Mouse (Mus musculus): Measurements from ENCODE around the gene Pfdn2.

Pfdn2 gene

GRCm38 (mm10) chr1:171358421-171358820, 13.0 kb downstream of the Pfdn2 start:
- DNase-seq, result peak; percentile 57

- no peak for DNase-seq
Measured at GRCm38 (mm10) chr1:171360253-171360652, 14.8 kb downstream of the Pfdn2 start.

- DNase-seq, result peak; percentile 97
Measured at GRCm38 (mm10) chr1:171360656-171361055, 15.2 kb downstream of the Pfdn2 start, which contains the start of gene Klhdc9. Gene Klhdc9 (minus strand): TSS chr1:171360798.

- peak; percentile 87 for DNase-seq
Measured at GRCm38 (mm10) chr1:171361106-171362103, 15.9 kb downstream of the Pfdn2 start.

- DNase-seq, result no peak
Measured at GRCm38 (mm10) chr1:171365934-171366333, 20.5 kb downstream of the Pfdn2 start.

- no peak for DNase-seq
Measured at GRCm38 (mm10) chr1:171369845-171370556, 24.5 kb downstream of the Pfdn2 start, which contains the start of gene Nectin4. Gene Nectin4 (plus strand): TSS chr1:171370099.

GRCm38 (mm10) chr1:171372880-171373279, 27.4 kb downstream of the Pfdn2 start:
- no peak for DNase-seq

GRCm38 (mm10) chr1:171373946-171374345, 28.5 kb downstream of the Pfdn2 start:
- no peak for DNase-seq

GRCm38 (mm10) chr1:171375646-171376097, 30.2 kb downstream of the Pfdn2 start:
- DNase-seq, result no peak

GRCm38 (mm10) chr1:171378298-171378697, 32.8 kb downstream of the Pfdn2 start:
- no peak for DNase-seq

- DNase-seq, result peak; percentile 86
Measured at GRCm38 (mm10) chr1:171379935-171380599, 34.6 kb downstream of the Pfdn2 start.

- no peak for DNase-seq
Measured at GRCm38 (mm10) chr1:171382096-171382620, 36.7 kb downstream of the Pfdn2 start.

GRCm38 (mm10) chr1:171384361-171384760, 38.9 kb downstream of the Pfdn2 start:
- no peak for DNase-seq

GRCm38 (mm10) chr1:171385171-171385570, 39.7 kb downstream of the Pfdn2 start:
- no peak for DNase-seq

GRCm38 (mm10) chr1:171387099-171387498, 41.6 kb downstream of the Pfdn2 start:
- peak; percentile 72 for DNase-seq

- DNase-seq, result no peak
Measured at GRCm38 (mm10) chr1:171388376-171389102, 43.1 kb downstream of the Pfdn2 start, which contains the start of gene Arhgap30. Gene Arhgap30 (plus strand): TSS chr1:171388954.

- DNase-seq, result no peak
Measured at GRCm38 (mm10) chr1:171390101-171390500, 44.6 kb downstream of the Pfdn2 start.

GRCm38 (mm10) chr1:171401821-171402220, 56.4 kb downstream of the Pfdn2 start:
- no peak for DNase-seq

- DNase-seq, result no peak
Measured at GRCm38 (mm10) chr1:171402991-171403390, 57.5 kb downstream of the Pfdn2 start.

GRCm38 (mm10) chr1:171407263-171407662, 61.8 kb downstream of the Pfdn2 start:
- no peak for DNase-seq

Measured in embryo, embryonic 11 days (tissue).